Mouse (Mus musculus) liver, embryonic 16.5 days (tissue): Measurements from ENCODE around the gene Folr2. TPM values are rescaled to one million over a fixed set of nuclear protein-coding genes. Genes with fewer than 3 reads are reported as not detected.
A peak's percentile ranks its signal among the peaks of the same experiment; 100 is the strongest.

ENCODE experiments used
- ATAC-seq: fragments of 200-750 bp; cut with Nextera tagmentation; 2 replicates; pipeline ENCODE4 v1.8.0; 2017; ENCODE audit warnings: low read depth, mild to moderate bottlenecking, moderate number of reproducible peaks, moderate library complexity
- H3K27ac ChIP-seq: fragments of 300-500 bp; sonication (generic); 2 replicates; pipeline ENCODE4 v1.5.1; 2014; ENCODE audit warnings: mild to moderate bottlenecking, low read length
- H3K27me3 ChIP-seq: fragments of 300-500 bp; sonication (generic); 2 replicates; pipeline ENCODE4 v1.6.1; 2014; ENCODE audit warnings: low read depth, low read length, mixed read lengths; ENCODE audit not compliant: control insufficient read depth, insufficient read depth
- H3K36me3 ChIP-seq: fragments of 300-500 bp; sonication (generic); 2 replicates; pipeline ENCODE4 v1.6.1; 2014; ENCODE audit warnings: mild to moderate bottlenecking; ENCODE audit not compliant: control insufficient read depth, insufficient read depth
- H3K4me1 ChIP-seq: fragments of 300-500 bp; sonication (generic); 2 replicates; pipeline ENCODE4 v1.6.1; 2014; ENCODE audit warnings: low read depth, low read length, mixed read lengths; ENCODE audit not compliant: control insufficient read depth
- H3K4me2 ChIP-seq: fragments of 300-500 bp; sonication (generic); 2 replicates; pipeline ENCODE4 v1.6.1; 2014; ENCODE audit warnings: low read depth, low read length, mixed read lengths
- H3K4me3 ChIP-seq: fragments of 300-500 bp; sonication (generic); 2 replicates; pipeline ENCODE4 v1.5.1; 2014; ENCODE audit warnings: low read depth, mild to moderate bottlenecking, low read length
- H3K9ac ChIP-seq: fragments of 300-500 bp; sonication (generic); 2 replicates; pipeline ENCODE4 v1.6.1; 2014; ENCODE audit warnings: low read depth, low read length
- H3K9me3 ChIP-seq: fragments of 300-500 bp; sonication (generic); replicated peaks from 2 replicates; pipeline ENCODE4 v1.6.1; 2016; ENCODE audit warnings: low read length; ENCODE audit not compliant: control insufficient read depth
- WGBS: fragments of 180-500 bp; shearing (Covaris S2); extraction: QIAGEN DNeasy Blood & Tissue Kit; methylation state at CpG from one replicate; pipeline ENCODE4 v1.1.7; 2014; ENCODE audit not compliant: insufficient replicate concordance; 5-methylcytosine and 5-hydroxymethylcytosine counted together
- polyA plus RNA-seq: library from polyadenylated mRNA; unstranded; fragments of >200 nt; fragmentation: Nextera tagmentation; extraction: Ambion mirVana; gene quantifications from 2 replicates; pipeline ENCODE4 v1.2.1, GENCODE M21; 2015

Folr2 gene
- polyA plus RNA-seq, 1 experiment from 2014 or later = 6.4 TPM

DNA sequence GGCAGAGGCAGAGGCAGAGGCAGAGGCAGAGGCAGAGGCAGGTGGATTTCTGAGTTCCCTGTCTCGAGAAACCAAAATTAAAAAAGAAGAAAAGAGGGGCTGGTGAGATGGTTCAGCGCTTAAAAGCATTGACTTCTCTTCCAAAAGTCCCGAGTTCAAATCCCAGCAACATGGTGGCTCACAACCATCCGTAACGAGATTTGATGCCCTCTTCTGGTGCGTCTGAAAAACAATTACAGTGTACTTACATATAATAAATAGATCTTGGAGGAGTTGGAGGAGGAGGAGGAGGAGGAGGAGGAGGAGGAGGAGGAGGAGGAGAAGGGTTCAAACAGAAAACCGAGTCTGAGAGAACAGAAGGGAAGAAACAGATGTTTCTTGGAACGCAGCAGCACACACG lies 38.7 kb upstream of the Folr2 start:
- Histone ChIP-seq H3K27me3 (no peaks in the 10 kb centered on the region), H3K4me1 (peaks cover 9% of the 10 kb centered on the region), H3K9me3 (no peaks in the 10 kb centered on the region), H3K9ac (peak overlapping the region; percentile 47), H3K4me3 (peak overlapping the region; percentile 72), H3K27ac (peak overlapping the region; percentile 55), H3K36me3 (no peaks in the 10 kb centered on the region), H3K4me2 (peak overlapping the region; percentile 71)
- WGBS = 26% methylated on average over 9 of the region's 9 CpGs
- no peak for ATAC-seq

- H3K4me1 ChIP-seq = no peaks in the 10 kb centered on the region
- no peak overlapping the region for H3K9ac ChIP-seq
- H3K27ac ChIP-seq = no peak overlapping the region
- H3K4me2 ChIP-seq = no peak overlapping the region
- no peaks in the 10 kb centered on the region for H3K9me3 ChIP-seq
- no peaks in the 10 kb centered on the region for H3K27me3 ChIP-seq
- 68% methylated on average over 4 of the region's 4 CpGs for WGBS
- no peak for ATAC-seq
- H3K36me3 ChIP-seq = no peaks in the 10 kb centered on the region
- no peak overlapping the region for H3K4me3 ChIP-seq
Observed at GRCm38 (mm10) chr7:101888460-101888859, 31.5 kb upstream of the Folr2 start.

DNA sequence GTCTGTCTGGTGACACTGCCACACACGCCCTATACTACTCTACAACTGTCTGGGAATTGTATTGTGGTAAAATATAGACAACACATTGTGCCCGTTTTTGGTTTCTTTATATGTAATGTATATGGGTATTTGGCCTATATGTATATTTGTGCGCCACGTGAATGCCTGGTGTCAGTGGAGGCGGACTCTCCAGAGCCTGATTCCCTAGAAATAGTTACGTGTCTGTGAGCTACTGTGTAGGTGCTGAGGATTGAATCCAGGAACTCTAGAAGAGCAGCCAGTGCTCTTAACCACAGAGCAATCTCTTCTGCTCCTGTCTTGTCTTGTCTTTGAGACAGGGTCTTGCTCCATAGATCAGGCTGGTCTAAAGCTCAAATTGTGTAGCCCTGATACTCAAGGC lies 29.3 kb upstream of the Folr2 start:
- 66% methylated on average over 6 of the region's 6 CpGs for WGBS
- ATAC-seq = no peak

GRCm38 (mm10) chr7:101884160-101884559 lies 27.2 kb upstream of the Folr2 start:
- no peak overlapping the region for H3K27ac ChIP-seq
- H3K27me3 ChIP-seq = no peaks in the 10 kb centered on the region
- no peak for ATAC-seq
- no peaks in the 10 kb centered on the region for H3K36me3 ChIP-seq
- H3K9me3 ChIP-seq = no peaks in the 10 kb centered on the region
- no peak overlapping the region for H3K4me2 ChIP-seq
- H3K4me3 ChIP-seq = no peak overlapping the region
- 72% methylated on average over 4 of the region's 4 CpGs for WGBS
- H3K9ac ChIP-seq = no peak overlapping the region
- no peaks in the 10 kb centered on the region for H3K4me1 ChIP-seq

More for the DNA sequence above, 29.3 kb upstream of the Folr2 start:
- Histone ChIP-seq H3K9ac (no peak overlapping the region), H3K36me3 (no peaks in the 10 kb centered on the region), H3K4me3 (no peak overlapping the region), H3K27ac (no peak overlapping the region), H3K4me2 (no peak overlapping the region), H3K9me3 (no peaks in the 10 kb centered on the region), H3K4me1 (no peaks in the 10 kb centered on the region), H3K27me3 (no peaks in the 10 kb centered on the region)

DNA sequence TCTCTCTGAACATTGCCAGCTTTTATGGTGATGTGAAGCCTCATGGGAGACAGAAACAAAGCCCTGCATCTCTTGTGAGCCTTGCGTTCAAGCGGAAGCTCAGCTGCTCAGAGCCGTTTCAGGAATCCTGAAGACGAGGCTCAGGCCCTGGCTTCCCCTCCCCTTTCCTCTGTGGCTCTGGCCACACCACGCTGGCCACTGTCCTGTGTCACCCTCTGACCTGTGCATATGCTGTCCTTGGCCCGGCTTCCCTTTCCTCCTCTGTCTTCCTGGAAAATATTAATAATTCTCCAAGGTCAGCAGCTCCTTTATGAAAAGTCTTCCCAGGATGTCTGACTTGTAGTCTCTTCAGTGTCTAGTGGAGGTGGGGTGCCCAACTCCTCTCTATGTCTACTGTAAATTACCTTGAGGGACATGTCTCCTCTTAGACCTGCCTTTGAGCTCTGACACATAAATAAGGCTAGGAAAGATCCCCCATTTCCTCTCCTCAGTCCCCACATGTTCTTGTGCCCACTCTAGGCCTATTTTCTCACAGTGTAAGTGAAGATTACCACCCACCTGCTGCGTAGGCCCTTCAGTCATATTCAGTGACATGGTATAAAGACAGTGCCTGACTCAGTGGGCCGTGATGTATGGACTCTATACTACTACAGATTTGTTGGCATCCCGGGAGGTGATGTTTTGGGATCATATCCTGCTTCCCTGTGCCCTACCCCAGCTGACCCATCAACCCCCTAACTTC lies 25.6 kb upstream of the Folr2 start:
- H3K9ac ChIP-seq = no peak overlapping the region
- H3K27me3 ChIP-seq = no peaks in the 10 kb centered on the region
- H3K4me3 ChIP-seq = no peak overlapping the region
- no peaks in the 10 kb centered on the region for H3K36me3 ChIP-seq
- H3K9me3 ChIP-seq = no peaks in the 10 kb centered on the region
- H3K27ac ChIP-seq = no peak overlapping the region
- 59% methylated on average over 9 of the region's 9 CpGs for WGBS
- H3K4me2 ChIP-seq = no peak overlapping the region
- no peaks in the 10 kb centered on the region for H3K4me1 ChIP-seq
- peak; percentile 39; the same call in 1 of the 2 replicates for ATAC-seq

DNA sequence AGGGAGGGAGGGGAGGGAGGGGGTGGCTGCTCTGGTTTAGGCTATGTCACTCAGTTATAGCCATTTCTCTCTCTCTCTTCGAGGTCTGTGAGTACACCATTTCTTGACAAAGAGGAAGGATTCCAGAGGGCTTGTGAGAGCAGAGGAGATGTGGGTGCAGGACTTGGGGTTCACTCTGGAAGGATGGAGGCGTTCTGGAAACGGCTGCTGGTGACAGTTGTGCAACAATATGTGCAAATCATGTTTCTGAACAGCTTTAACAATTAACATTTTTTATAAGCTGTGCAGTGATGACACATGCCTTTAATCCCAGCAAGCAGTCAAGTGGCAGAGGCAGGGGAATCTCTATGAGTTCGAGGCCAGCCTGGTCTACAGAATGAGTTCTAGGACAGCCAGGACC lies 23.9 kb upstream of the Folr2 start:
- H3K4me3 ChIP-seq = no peak overlapping the region
- H3K27ac ChIP-seq = no peak overlapping the region
- H3K9ac ChIP-seq = no peak overlapping the region
- no peaks in the 10 kb centered on the region for H3K9me3 ChIP-seq
- no peak for ATAC-seq
- H3K4me2 ChIP-seq = no peak overlapping the region
- 49% methylated on average over 4 of the region's 4 CpGs for WGBS
- no peaks in the 10 kb centered on the region for H3K27me3 ChIP-seq
- H3K4me1 ChIP-seq = no peaks in the 10 kb centered on the region
- H3K36me3 ChIP-seq = no peaks in the 10 kb centered on the region

- Histone ChIP-seq H3K27ac (no peak overlapping the region), H3K9ac (no peak overlapping the region), H3K4me3 (no peak overlapping the region), H3K4me1 (no peaks in the 10 kb centered on the region), H3K36me3 (no peaks in the 10 kb centered on the region), H3K27me3 (no peaks in the 10 kb centered on the region), H3K4me2 (no peak overlapping the region), H3K9me3 (no peaks in the 10 kb centered on the region)
- WGBS = 61% methylated on average over 1 of the region's 1 CpGs
- no peak for ATAC-seq
Observed at GRCm38 (mm10) chr7:101875978-101876377, 19.0 kb upstream of the Folr2 start.

DNA sequence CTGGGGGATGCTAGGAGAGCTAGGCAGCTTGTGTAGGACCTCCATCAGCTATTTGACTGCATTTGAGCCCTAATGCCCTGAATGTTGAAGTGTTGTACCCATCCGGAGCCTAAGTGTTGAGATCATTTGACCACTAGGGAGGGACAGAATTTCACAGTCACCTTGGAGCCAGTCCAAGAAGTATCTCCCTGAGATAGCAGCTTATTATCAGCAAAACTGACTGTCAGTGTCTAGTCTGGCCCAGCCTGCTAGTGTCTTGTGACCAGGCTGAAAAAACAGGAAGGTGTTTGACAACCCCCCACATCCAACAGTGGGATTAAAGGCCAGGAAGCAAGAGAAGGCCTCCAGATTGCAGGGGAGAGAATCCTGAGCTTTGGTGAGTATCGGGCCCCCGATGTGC lies 14.3 kb upstream of the Folr2 start:
- Histone ChIP-seq H3K4me1 (no peaks in the 10 kb centered on the region), H3K4me2 (no peak overlapping the region), H3K27me3 (no peaks in the 10 kb centered on the region), H3K9me3 (no peaks in the 10 kb centered on the region), H3K27ac (no peak overlapping the region), H3K36me3 (no peaks in the 10 kb centered on the region), H3K4me3 (no peak overlapping the region), H3K9ac (no peak overlapping the region)
- WGBS = 60% methylated on average over 3 of the region's 3 CpGs
- peak; percentile 51; the same call in 1 of the 2 replicates for ATAC-seq

DNA sequence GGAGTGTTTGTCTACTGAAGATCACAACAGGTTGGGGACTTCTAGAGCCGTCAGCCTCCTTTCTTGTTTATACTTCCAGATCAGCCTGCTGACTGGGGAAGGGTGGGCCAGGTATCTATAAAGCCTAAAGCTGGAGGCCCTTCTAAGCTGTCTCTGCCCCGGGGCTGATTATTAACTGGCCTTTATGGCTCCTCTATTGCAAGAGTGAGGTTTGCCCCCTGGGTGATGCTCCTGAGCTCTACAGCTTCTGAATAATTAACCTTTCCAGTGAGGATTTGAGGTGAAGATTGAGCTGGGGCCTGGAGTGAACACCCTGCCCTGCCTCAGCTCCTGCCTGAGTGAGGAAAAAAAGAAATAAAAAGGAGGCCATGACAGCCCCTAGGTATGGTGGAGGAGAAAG lies 13.6 kb upstream of the Folr2 start, which contains the start of gene Folr1:
Gene Folr1 (minus strand): TSS at position 160 of the 400 bp plus-strand sequence.
- H3K4me3 ChIP-seq = no peak within 1 kb of the TSS
- H3K9me3 ChIP-seq = no peaks in the 10 kb centered on the region
- H3K9ac ChIP-seq = no peak within 1 kb of the TSS
- no peak within 1 kb of the TSS for H3K4me2 ChIP-seq
- H3K27me3 ChIP-seq = no peaks in the 10 kb centered on the region
- H3K36me3 ChIP-seq = no peaks in the 10 kb centered on the region
- H3K27ac ChIP-seq = no peak within 1 kb of the TSS
- ATAC-seq = no peak
- no peaks in the 10 kb centered on the region for H3K4me1 ChIP-seq
- 56% methylated on average over 2 of the region's 2 CpGs for WGBS
